Mouse (Mus musculus): ENCODE results near the gene Prl3d3.
"Not testable (repeated sequence)": the region's sequence is repeated elsewhere in the genome, so short reads cannot be mapped to it uniquely, and the experiment has no call there.

DNA sequence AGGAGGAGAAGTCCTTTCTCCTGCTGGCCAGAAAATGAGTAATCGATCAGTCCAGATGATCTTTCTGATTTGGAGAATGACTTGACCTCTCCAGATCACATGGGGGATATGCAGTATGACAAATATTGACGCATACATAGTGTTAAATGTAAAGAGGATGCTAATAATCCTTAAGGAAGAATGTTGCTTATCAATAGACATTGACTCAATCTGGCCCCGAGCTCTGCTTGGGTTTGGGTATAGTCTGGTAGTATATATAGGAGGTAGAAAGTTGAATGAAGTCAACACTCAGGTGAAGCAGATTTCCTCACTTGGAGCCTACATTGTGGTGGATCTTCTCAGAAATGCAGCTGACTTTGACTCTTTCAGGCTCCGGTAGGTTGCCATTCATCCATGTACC is 35.2 kb upstream of the Prl3d3 start, which contains the start of gene Prl3d2:
- TF ChIP-seq CTCF (IDR thresholded peaks at IDR 0.05); POLR2A (IDR thresholded peaks at IDR 0.05; ENCODE audit: insufficient read depth, low read depth, low read length); EP300 (IDR thresholded peaks at IDR 0.05; ENCODE audit: insufficient read depth, low read depth, low read length): not testable (repeated sequence)

Measured in heart, adult 2 months (tissue).